Mouse (Mus musculus): ENCODE measurements around the gene Ccdc180.

Gene Ccdc180

GRCm38 (mm10) chr4:45911876-45912275 lies 21.8 kb downstream of the Ccdc180 start:
- DNase-seq, result no peak

DNA sequence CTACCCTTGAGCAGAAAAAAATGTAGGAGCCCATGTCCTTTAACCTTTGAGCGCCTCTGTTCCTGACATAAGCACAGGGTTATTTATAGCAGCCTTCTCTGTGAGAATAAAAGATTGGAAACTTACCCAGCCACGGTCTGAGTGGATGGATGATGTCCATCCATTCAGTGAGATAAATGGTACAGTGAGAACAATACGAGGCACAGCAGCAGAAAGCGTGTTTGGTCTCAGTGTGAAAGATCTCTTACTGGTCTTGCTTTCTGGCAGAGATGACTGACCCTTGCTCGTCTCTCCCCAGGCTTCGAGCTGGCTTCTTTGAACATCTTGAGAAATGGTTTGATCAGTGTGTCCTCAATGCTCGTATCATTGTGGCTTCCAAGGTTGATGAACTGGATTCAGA lies 27.0 kb downstream of the Ccdc180 start:
- DNase-seq, result no peak

GRCm38 (mm10) chr4:45921663-45922435 lies 31.7 kb downstream of the Ccdc180 start:
- no peak for DNase-seq

- no peak for DNase-seq
Observed at GRCm38 (mm10) chr4:45924011-45924410, 33.9 kb downstream of the Ccdc180 start.

DNA sequence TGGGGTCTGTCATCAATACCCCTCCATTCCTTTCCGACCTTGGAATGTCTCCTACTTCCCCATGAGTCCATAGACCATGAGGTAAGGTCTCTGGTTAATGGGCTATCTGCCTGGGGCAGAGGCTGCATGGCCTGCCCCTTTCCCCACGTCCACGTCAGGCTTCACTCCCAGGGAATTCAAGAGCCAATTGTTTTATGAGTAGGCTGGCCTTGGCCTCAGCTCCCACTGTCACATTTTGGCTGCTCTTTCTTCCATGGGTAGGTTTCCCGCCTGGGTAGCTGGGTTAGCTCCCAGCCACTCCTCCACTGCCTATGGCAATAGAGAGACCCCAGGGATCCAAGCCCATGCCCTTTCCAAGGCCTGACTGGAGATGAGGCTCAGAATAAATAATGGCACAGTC lies 38.5 kb downstream of the Ccdc180 start:
- DNase-seq, result no peak

DNA sequence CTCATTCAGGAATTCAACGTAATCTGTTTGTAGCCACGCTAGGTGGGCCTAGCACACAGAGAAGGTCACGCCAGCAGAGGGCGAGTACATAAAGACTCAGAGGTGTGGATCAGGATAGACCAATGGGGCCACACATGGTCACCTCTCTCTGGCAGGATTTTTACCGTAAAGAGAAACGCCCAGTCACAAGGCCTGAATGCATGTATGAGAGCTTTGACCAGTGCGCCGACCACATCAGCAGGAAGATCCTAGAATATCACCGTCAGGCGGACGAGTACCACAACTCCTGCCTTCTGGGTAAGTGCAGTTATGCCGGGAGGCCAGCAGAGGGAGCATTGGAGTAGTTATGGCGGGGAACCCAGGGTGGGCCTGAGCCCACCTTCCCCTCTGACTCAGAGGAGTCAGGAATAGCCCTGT lies 51.5 kb downstream of the Ccdc180 start:
- peak; percentile 74 for DNase-seq

GRCm38 (mm10) chr4:45947729-45948128 lies 57.6 kb downstream of the Ccdc180 start:
- no peak for DNase-seq

DNA sequence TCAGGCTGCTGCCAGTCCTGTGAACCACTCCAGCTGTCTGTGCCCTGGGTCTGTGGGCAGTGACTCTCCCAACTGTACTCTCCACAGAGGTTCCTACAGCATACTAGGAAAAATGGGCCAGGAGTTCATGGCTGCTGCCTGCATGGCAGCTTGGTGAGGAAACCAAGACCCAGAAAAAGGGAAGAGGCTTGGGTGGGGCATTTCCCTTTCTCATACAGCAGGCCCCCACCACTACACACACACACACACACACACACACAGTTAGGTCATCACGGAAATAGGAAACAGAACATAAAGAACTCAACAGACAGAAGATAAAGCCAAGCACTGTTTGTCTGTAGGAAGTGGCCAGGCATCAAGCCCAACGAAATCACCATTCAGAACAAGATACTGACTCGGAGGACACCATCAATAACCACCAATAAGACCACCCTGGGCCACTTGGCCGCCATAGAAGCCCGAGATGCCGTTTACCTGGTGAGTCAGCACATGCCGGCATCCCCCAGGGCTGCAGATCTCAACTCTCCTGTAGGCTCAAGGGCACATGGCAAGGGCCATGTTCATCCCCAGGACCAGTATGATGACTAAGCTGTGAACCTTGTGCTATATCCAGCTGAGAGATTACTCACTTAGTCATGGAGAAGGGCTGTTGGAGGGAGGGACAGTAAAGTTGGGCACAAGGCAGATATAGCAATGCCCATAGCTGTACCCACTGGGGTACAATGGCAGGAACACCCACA lies 59.2 kb downstream of the Ccdc180 start:
- DNase-seq, result no peak

- DNase-seq, result no peak
Observed at GRCm38 (mm10) chr4:45951830-45952229, 61.7 kb downstream of the Ccdc180 start.

DNA sequence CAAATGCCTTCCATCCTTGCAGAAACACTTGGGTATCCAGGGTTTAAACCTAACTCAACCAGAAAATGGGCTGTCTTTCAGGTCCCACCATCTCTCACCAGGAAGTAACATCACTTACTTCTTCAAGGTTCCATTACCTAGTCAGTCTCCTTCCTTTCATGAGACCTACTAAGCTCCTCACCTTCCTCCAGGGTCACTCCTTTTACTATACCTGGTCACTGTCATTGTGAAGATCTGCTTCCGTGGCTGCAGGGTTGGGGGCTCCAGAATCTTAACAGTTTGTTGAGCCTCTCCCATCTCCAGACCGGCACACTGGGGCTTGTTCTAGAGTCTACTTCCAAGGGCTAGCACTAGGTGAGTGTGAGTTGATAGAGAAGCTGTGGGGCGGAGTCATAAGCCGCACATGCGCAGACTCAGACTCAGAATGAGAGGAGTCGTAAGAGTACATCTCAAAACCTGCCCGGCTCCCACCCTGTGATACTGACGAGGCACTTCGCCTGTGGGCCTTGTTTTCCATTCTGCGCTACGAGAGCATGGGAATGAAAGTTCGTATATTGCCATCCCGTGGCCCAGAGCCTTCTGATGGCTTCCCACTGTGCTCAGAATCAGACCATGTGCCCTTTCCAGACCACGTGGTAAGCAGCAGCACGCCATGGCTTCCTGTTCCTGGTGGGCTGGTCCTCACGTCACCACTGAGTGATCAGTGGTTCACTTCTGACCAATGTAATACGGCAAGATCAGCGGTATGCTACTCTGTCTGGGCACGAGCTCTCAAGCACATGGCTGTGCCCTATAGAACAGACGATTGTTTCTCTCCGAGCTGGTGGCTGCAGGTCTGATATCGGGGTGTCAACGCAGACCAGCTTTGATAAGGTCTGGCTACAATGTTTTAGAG lies 63.2 kb downstream of the Ccdc180 start:
- DNase-seq, result no peak

DNA sequence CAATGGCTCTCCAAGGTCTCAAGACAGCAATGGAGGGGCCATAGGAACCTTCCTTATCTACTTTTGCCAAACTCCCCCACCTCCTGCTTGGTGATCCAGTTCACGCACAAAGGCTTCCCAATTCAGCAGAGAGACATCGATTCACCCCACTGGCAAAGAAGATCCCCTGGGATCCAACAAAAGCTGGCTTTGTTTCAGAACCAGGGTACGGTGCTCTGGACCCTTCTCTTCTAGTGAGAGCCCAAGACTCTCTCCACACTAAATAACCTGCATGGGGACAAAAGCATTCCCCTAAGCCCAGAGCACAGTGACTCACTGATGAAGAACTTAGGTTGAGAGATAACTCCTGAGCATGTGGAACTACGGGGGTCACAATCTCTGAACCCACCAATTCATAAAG lies 65.1 kb downstream of the Ccdc180 start:
- DNase-seq, result no peak

GRCm38 (mm10) chr4:45956131-45956530 lies 66.0 kb downstream of the Ccdc180 start:
- no peak for DNase-seq

DNA sequence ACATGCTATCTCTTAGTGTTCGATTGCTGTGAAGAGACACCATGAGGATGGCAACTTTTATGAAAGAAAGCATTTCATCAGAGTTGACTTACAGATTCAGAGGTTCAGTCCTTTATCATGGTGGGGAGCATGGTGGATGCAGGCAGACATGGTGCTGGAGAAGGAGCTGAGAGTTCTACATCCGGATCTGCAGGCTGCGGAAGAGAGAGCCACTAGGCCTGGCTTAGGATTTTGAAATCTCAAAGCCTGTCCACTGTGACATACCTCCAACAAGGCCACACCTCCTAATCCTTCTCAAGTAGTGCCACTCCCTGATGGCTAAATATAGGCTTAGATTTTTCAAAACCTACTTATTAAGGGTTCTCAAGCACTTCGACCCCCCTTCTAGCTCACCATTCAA lies 66.6 kb downstream of the Ccdc180 start:
- no peak for DNase-seq

DNA sequence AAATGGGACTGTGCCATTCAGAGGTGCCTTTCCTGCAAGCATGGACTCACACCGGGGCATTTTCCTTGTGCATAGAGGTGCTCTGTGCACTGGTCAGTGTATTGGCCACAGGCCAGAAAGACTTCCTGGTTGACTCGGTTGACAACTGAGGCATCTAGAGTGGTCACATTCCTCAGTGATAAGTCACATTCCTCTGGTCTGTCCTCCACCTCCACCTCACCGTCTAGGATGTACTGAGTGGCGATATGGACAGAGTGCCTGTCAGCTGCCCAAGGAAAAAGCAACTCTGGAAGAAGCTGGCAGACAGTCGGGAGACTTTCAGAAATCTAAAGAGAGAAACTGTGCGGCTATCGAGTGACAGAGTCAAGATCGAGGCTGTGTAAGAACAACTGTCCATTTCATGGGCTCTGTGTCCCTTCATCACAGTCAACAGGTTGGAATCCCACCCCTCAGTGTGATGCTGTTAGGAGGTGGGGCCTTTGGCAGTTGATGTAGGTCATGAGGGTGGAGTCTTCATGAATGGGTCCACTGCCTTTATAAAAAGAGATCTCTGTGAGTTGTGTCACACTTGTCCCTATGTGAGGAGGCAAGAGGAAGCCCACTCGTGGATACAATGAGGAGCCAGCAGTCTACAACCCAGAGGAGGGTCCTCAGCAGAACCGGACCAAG lies 74.8 kb downstream of the Ccdc180 start, which contains the start of gene Tdrd7:
TSS of gene Tdrd7 (plus strand) at position 564 of the 669 bp plus-strand sequence.
- peak; percentile 69 for DNase-seq

GRCm38 (mm10) chr4:45965737-45966447 lies 75.8 kb downstream of the Ccdc180 start:
- DNase-seq, result peak; percentile 74

GRCm38 (mm10) chr4:45966716-45967115 lies 76.6 kb downstream of the Ccdc180 start:
- DNase-seq, result peak; percentile 38

DNA sequence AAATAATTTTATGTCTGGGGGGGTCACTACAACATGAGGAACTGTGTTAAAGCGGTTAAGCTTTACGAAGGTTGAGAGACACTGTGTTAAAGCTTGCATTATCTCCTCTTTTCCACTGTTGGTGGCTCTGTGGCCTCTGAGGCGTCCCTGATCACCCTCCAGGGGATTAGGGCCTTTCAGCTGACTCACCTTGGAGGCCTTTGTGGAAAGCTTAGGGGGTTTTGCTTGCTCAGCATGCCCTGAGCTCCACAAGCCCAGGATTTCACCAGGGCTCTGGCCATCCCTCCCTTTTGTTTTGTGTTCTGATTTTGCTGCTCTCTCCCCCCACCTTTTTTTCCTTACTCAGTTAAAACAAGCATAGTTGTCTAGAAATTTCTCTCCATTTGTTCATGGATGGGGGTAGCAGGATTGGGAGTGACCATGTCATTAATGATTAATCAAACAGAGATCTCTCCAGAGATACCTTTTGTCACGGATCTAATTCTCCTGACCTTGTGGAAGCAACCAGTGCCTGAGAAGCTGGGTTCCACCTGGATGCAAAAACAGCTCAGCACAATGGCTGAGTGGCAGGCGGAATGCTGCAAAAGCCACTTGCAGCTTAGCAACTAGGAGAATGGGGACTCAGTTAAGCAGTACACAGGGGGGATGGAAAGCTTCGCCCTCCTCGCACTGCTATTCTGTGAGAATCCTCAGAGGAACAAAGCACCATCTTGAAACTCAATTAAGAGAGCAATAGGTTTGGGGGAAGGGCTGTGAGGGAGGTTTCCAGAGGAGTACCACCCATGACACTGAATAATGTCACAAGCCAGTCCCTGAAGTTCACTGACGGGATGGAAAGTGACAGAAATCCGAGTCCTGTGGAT lies 77.6 kb downstream of the Ccdc180 start:
- no peak for DNase-seq

DNA sequence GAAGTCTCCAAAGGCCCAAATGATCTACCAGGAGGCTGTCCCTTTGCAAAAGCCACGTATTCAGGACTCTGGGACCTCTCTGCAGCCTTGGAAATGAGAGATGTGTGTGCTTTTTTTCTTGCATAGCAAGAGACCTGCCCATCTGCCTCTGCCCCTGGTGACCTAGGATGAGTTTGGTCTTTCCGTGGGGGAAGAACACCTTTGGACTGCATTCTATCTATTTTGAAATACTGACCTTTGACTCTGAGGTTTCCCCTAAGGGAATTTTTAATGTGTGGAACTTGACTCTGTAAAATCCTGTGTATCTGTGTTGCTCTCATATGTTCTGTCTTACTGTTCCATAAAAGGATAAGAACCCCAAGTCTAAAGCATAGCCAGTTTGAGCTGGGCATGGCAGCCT lies 78.9 kb downstream of the Ccdc180 start:
- DNase-seq, result no peak

- DNase-seq, result no peak
Observed at GRCm38 (mm10) chr4:45970048-45970560, 80.0 kb downstream of the Ccdc180 start.

DNA sequence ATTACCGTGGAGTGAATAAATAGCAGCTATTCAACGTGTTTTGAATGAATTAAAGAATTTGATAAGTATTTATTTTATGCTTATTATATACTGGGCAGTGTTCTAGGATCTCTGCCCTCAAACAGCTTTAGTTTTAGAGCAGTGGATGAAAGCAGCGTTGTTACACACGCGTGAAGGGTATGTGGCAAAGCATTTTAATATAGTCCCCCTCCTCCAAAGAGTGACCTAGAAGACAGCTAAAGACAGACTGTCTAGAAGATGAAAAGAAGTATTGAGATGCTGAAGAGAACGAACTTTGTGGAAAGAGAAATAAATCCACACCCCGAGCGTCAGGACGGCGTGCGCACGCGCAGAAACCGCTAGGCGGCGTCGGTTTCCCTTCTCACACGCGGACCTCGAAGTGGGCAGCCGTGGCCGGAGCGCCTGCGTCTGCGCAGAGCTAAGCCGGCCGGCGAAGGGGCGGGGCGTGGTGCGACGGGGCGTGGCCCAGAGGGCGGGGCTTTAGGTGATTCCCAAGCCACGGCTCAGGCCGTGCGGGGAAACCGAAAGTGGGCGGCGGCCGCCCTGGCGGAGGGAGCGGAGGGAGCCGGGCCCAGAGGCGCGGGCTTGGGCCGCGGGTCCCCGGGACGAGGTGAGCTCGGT lies 81.8 kb downstream of the Ccdc180 start:
- DNase-seq, result peak; percentile 100

Data from kidney, postnatal 10 days (tissue).